Mouse (Mus musculus): ENCODE results near the gene 1700088E04Rik.

DNA sequence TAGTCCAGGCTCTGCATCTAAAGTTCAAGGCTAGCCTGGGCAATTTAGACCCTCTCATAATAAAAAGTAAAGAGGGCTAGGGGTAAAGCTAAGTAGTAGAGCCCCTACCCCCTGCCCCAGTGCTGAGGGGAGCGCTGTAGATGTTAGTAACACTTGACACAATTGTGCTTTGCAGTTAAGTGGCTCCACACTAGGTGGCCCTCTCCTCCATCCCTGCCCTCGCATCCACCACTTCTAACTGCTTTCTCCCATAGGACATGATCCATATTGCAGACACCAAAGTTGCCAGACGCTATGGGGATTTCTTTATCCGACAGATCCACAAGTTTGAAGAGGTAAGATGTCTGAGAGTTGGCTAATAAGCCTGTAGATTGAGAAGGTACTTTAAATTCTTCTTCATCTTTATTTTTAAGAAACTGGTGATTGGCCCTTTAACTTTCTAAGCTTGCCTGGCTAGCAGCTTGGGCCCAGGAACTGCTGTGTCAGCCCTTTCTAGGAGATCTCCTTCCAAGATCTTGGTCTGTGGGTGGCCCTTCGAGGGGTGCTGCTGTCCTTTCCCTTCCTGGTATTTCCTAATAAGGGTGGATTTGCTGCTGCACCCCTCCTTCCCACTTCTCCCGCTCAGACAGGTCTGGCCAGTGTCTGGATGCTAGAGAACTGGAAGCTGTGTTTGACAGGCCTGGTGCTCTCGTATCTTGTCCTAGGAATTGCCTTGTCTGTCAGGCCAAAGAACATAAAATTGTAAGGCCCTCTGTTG, 47.8 kb downstream of the 1700088E04Rik start:
- TF ChIP-seq ZC3H11A (IDR thresholded peaks at IDR 0.05; ENCODE audit: borderline replicate concordance, low read depth, low read length) (no peak), MAFK (IDR thresholded peaks at IDR 0.05; ENCODE audit: insufficient read depth, low read depth, low read length) (peak; percentile 78), CHD2 (IDR thresholded peaks at IDR 0.05; ENCODE audit: low read depth, low read length) (no peak), ZNF384 (IDR thresholded peaks at IDR 0.05; ENCODE audit: low read depth, low read length) (no peak), HCFC1 (IDR thresholded peaks at IDR 0.05; ENCODE audit: borderline replicate concordance, insufficient read depth, low read length) (no peak)

Data from ES-E14 (cell line).